Mouse (Mus musculus) heart, postnatal 0 days (tissue): Measurements from ENCODE around the gene Notch2. TPM values are rescaled to one million over a fixed set of nuclear protein-coding genes. Genes with fewer than 3 reads are reported as not detected.
A peak's percentile ranks its signal among the peaks of the same experiment; 100 is the strongest.

Experiments used
- ATAC-seq: fragments of 200-750 bp; cut with Nextera tagmentation; 2 replicates; pipeline ENCODE4 v1.8.0; 2017; ENCODE audit warnings: low read depth, moderate number of reproducible peaks, moderate library complexity; ENCODE audit not compliant: insufficient read depth
- DNase-seq: peaks from one replicate; pipeline ENCODE4 v3.0.0-alpha.2; 2016; ENCODE audit warnings: low spot score
- H3K27ac ChIP-seq: fragments of 300-500 bp; sonication (generic); 2 replicates; pipeline ENCODE4 v1.5.1; 2014; ENCODE audit warnings: low read depth, mild to moderate bottlenecking
- H3K27me3 ChIP-seq: fragments of 300-500 bp; sonication (generic); 2 replicates; pipeline ENCODE4 v1.6.1; 2014; ENCODE audit warnings: low read length, mixed read lengths; ENCODE audit not compliant: control insufficient read depth, insufficient read depth
- H3K36me3 ChIP-seq: fragments of 300-500 bp; sonication (generic); replicated peaks from 2 replicates; pipeline ENCODE4 v1.6.1; 2014; ENCODE audit warnings: low read length, mixed read lengths; ENCODE audit not compliant: control insufficient read depth, insufficient read depth
- H3K4me1 ChIP-seq: fragments of 300-500 bp; sonication (generic); 2 replicates; pipeline ENCODE4 v1.6.1; 2014; ENCODE audit warnings: antibody characterized with exemption; ENCODE audit not compliant: control insufficient read depth, insufficient read depth
- H3K4me2 ChIP-seq: fragments of 300-500 bp; sonication (generic); 2 replicates; pipeline ENCODE4 v1.6.1; 2014; ENCODE audit warnings: low read depth, mild to moderate bottlenecking, low read length, moderate library complexity
- H3K4me3 ChIP-seq: fragments of 300-500 bp; sonication (generic); 2 replicates; pipeline ENCODE4 v1.5.1; 2014; ENCODE audit warnings: low read depth, low read length
- H3K9ac ChIP-seq: fragments of 300-500 bp; sonication (generic); replicated peaks from 2 replicates; pipeline ENCODE4 v1.6.1; 2014; ENCODE audit warnings: low read depth, low read length, mixed read lengths
- H3K9me3 ChIP-seq: fragments of 300-500 bp; sonication (generic); replicated peaks from 2 replicates; pipeline ENCODE4 v1.6.1; 2016; ENCODE audit warnings: low read length; ENCODE audit not compliant: control insufficient read depth
- CTCF ChIP-seq: IDR thresholded peaks from 2 replicates; pipeline ENCODE4 v1.5.1; 2016; ENCODE audit warnings: antibody characterized with exemption, control low read depth, low read depth
- EP300 ChIP-seq: IDR thresholded peaks from 2 replicates; pipeline ENCODE4 v1.6.1; 2016; ENCODE audit warnings: antibody characterized with exemption, low read depth
- WGBS: fragments of 180-500 bp; shearing (Covaris S2); extraction: QIAGEN DNeasy Blood & Tissue Kit; methylation state at CpG from one replicate; pipeline ENCODE4 v1.1.7; 2014; 5-methylcytosine and 5-hydroxymethylcytosine counted together
- polyA plus RNA-seq: library from polyadenylated mRNA; unstranded; fragments of >200 nt; fragmentation: Nextera tagmentation; extraction: Ambion mirVana; gene quantifications from 2 replicates; pipeline ENCODE4 v1.2.1, GENCODE M21; 2015
- total RNA-seq: library from RNA; depleted of rRNA; stranded (reverse); fragments of >200 nt; gene quantifications from 2 replicates; pipeline ENCODE4 v1.2.3, GENCODE M21; 2014; ENCODE audit warnings: low replicate concordance

The Notch2 gene
- total and polyA plus RNA-seq, 2 experiments from 2014 or later, result 5.5 to 53.7 TPM

GRCm38 (mm10) chr3:98053817-98054216 lies 40.5 kb downstream of the Notch2 start:
- no peak overlapping the region for H3K4me3 ChIP-seq
- DNase-seq (no peak), ATAC-seq (no peak)
- H3K4me1 ChIP-seq, result peaks cover 25% of the 10 kb centered on the region
- 58% methylated on average over 1 of the region's 1 CpGs for WGBS
- no peak overlapping the region for H3K4me2 ChIP-seq
- no peak for TF ChIP-seq EP300
- no peak for TF ChIP-seq CTCF
- no peak overlapping the region for H3K9ac ChIP-seq
- no peaks in the 10 kb centered on the region for H3K9me3 ChIP-seq
- H3K27me3 ChIP-seq, result no peaks in the 10 kb centered on the region
- H3K36me3 ChIP-seq, result no peaks in the 10 kb centered on the region
- peak overlapping the region; percentile 15; the same call in 1 of the 2 replicates for H3K27ac ChIP-seq

- no peak for TF ChIP-seq CTCF
- TF ChIP-seq EP300, result no peak
- ATAC-seq, result no peak
- Histone ChIP-seq H3K4me2 (no peak overlapping the region), H3K27me3 (no peaks in the 10 kb centered on the region), H3K9me3 (no peaks in the 10 kb centered on the region), H3K4me3 (no peak overlapping the region), H3K9ac (no peak overlapping the region), H3K27ac (no peak overlapping the region), H3K4me1 (peaks cover 25% of the 10 kb centered on the region), H3K36me3 (no peaks in the 10 kb centered on the region)
- no peak for DNase-seq
- 64% methylated on average over 8 of the region's 8 CpGs for WGBS
These were observed 41.1 kb downstream of the Notch2 start for GRCm38 (mm10) chr3:98054334-98055007.

- Histone ChIP-seq H3K27ac (no peak overlapping the region), H3K36me3 (no peaks in the 10 kb centered on the region), H3K4me3 (no peak overlapping the region), H3K9me3 (no peaks in the 10 kb centered on the region), H3K9ac (no peak overlapping the region), H3K27me3 (no peaks in the 10 kb centered on the region), H3K4me2 (no peak overlapping the region), H3K4me1 (peaks cover 25% of the 10 kb centered on the region)
- no peak for TF ChIP-seq EP300
- no peak for TF ChIP-seq CTCF
- no peak for DNase-seq
- 47% methylated on average over 6 of the region's 6 CpGs for WGBS
- ATAC-seq, result no peak
These were observed 41.6 kb downstream of the Notch2 start for GRCm38 (mm10) chr3:98055008-98055345.

GRCm38 (mm10) chr3:98055808-98056728 lies 42.7 kb downstream of the Notch2 start:
- H3K27ac ChIP-seq, result 0 out of 2 replicates have a peak overlapping the region, but pooled peaks have one; percentile 1
- 66% methylated on average over 20 of the region's 20 CpGs for WGBS
- H3K27me3 ChIP-seq, result no peaks in the 10 kb centered on the region
- no peak overlapping the region for H3K4me3 ChIP-seq
- H3K4me1 ChIP-seq, result peaks cover 30% of the 10 kb centered on the region
- no peak overlapping the region for H3K9ac ChIP-seq
- ATAC-seq, result no peak
- no peak overlapping the region for H3K4me2 ChIP-seq
- H3K36me3 ChIP-seq, result no peaks in the 10 kb centered on the region
- no peak for DNase-seq
- TF ChIP-seq CTCF, result no peak
- H3K9me3 ChIP-seq, result no peaks in the 10 kb centered on the region

GRCm38 (mm10) chr3:98056956-98057365 lies 43.6 kb downstream of the Notch2 start:
- Histone ChIP-seq H3K4me2 (no peak overlapping the region), H3K4me3 (no peak overlapping the region), H3K9ac (no peak overlapping the region), H3K36me3 (no peaks in the 10 kb centered on the region), H3K4me1 (peaks cover 39% of the 10 kb centered on the region), H3K27ac (no peak overlapping the region), H3K27me3 (no peaks in the 10 kb centered on the region), H3K9me3 (no peaks in the 10 kb centered on the region)
- DNase-seq, result no peak
- no peak for ATAC-seq
- 73% methylated on average over 6 of the region's 6 CpGs for WGBS
- TF ChIP-seq CTCF (no peak), EP300 (no peak)
